Mouse (Mus musculus) large intestine, adult 2 months (tissue): Measurements from ENCODE around the gene Zfp273. TPM values are rescaled to one million over a fixed set of nuclear protein-coding genes. Genes with fewer than 3 reads are reported as not detected.
"Not testable (repeated sequence)": the region's sequence is repeated elsewhere in the genome, so short reads cannot be mapped to it uniquely, and the experiment has no call there.

Experiments used
- DNase-seq: peaks from one replicate; pipeline ENCODE4 v3.0.0-alpha.2; 2012; ENCODE audit warnings: low read depth, low spot score
- WGBS: fragments of 180-500 bp; shearing (Covaris S2); methylation state at CpG from one replicate; pipeline ENCODE4 v1.1.7; 2018; 5-methylcytosine and 5-hydroxymethylcytosine counted together
- polyA plus RNA-seq: library from polyadenylated mRNA; depleted of rRNA; stranded (reverse); fragments of >200 nt; gene quantifications from 2 replicates; pipeline ENCODE4 v1.2.3, GENCODE M21; 2012; rRNA removed

The Zfp273 gene
- polyA plus RNA-seq, 1 experiment, result 0.51 TPM

- no peak for DNase-seq
- 54% methylated on average over 5 of the region's 5 CpGs for WGBS
Measured at GRCm38 (mm10) chr13:67864764-67865350, 51.3 kb downstream of the Zfp273 start.

- WGBS, result 22% methylated on average over 3 of the region's 3 CpGs
- DNase-seq, result no peak
Measured at GRCm38 (mm10) chr13:67867899-67868298, 54.4 kb downstream of the Zfp273 start.

- DNase-seq, result not testable (repeated sequence)
- 37% methylated on average over 8 of the region's 12 CpGs for WGBS
Measured at GRCm38 (mm10) chr13:67876049-67876698, 62.6 kb downstream of the Zfp273 start.

Other genes starting within 250 kb of the Zfp273 start
- 0.38 and 0.58 TPM in 2 replicates for gene Zfp729b, start 204.0 kb upstream of the Zfp273 start, polyA plus RNA-seq
- 0.18 TPM in 1 of 2 replicates, not detected in the other for gene Gm49345, start 176.0 kb upstream of the Zfp273 start, polyA plus RNA-seq
- gene Zfp729a, start 175.9 kb upstream of the Zfp273 start, polyA plus RNA-seq, result 0.75 and 1.3 TPM in 2 replicates
- 1.7 and 5.0 TPM in 2 replicates for gene Zfp738, start 126.7 kb upstream of the Zfp273 start, polyA plus RNA-seq
- 0.58 and 1.1 TPM in 2 replicates for gene Zfp65, start 84.6 kb upstream of the Zfp273 start, polyA plus RNA-seq
- gene Zfp85, start 58.5 kb upstream of the Zfp273 start, polyA plus RNA-seq, result 0.43 and 0.52 TPM in 2 replicates
- 0.62 and 1.2 TPM in 2 replicates for gene Zfp493, start 34.0 kb upstream of the Zfp273 start, polyA plus RNA-seq
- gene Gm10037, start 17.4 kb downstream of the Zfp273 start, polyA plus RNA-seq, result 0.47 TPM in 1 of 2 replicates, not detected in the other
- gene BC048507, start 49.6 kb downstream of the Zfp273 start, polyA plus RNA-seq, result not detected in 2 replicates